Mouse (Mus musculus): ENCODE data around the gene AC170998.1. TPM values are rescaled to one million over a fixed set of nuclear protein-coding genes. Genes with fewer than 3 reads are reported as not detected.
"Not testable (repeated sequence)": the region's sequence is repeated elsewhere in the genome, so short reads cannot be mapped to it uniquely, and the experiment has no call there.

The AC170998.1 gene
- polyA plus RNA-seq, 1 experiment from 2014 or later, result 1.5 TPM

- ATAC-seq (ENCODE audit: low read depth), result 0 out of 2 replicates have a peak, but pooled peaks have one; percentile 54
- Histone ChIP-seq H3K4me1 (ENCODE audit: control insufficient read depth, low read depth, low read length) (peaks cover 27% of the 10 kb centered on the region), H3K9me3 (replicated peaks; ENCODE audit: control insufficient read depth, low read length) (no peaks in the 10 kb centered on the region), H3K9ac (ENCODE audit: low read depth, low read length) (no peak overlapping the region), H3K27me3 (ENCODE audit: control insufficient read depth, insufficient read depth, low read depth, low read length) (no peaks in the 10 kb centered on the region), H3K4me2 (ENCODE audit: low read depth, low read length) (no peak overlapping the region), H3K36me3 (ENCODE audit: control insufficient read depth, insufficient read depth) (peaks cover 18% of the 10 kb centered on the region), H3K27ac (ENCODE audit: low read length) (no peak overlapping the region), H3K4me3 (ENCODE audit: low read depth, low read length) (no peak overlapping the region)
- 77% methylated on average over 6 of the region's 6 CpGs for WGBS (ENCODE audit: insufficient replicate concordance)
Observed at GRCm38 (mm10) chr17:28711237-28711636, 14.6 kb upstream of the AC170998.1 start.

- 69% methylated on average over 6 of the region's 6 CpGs for WGBS (ENCODE audit: insufficient replicate concordance)
- Histone ChIP-seq H3K27me3 (ENCODE audit: control insufficient read depth, insufficient read depth, low read depth, low read length) (no peaks in the 10 kb centered on the region), H3K36me3 (ENCODE audit: control insufficient read depth, insufficient read depth) (peaks cover 22% of the 10 kb centered on the region), H3K27ac (ENCODE audit: low read length) (no peak overlapping the region), H3K9me3 (replicated peaks; ENCODE audit: control insufficient read depth, low read length) (no peaks in the 10 kb centered on the region), H3K4me2 (ENCODE audit: low read depth, low read length) (no peak overlapping the region), H3K9ac (ENCODE audit: low read depth, low read length) (no peak overlapping the region), H3K4me1 (ENCODE audit: control insufficient read depth, low read depth, low read length) (peaks cover 21% of the 10 kb centered on the region), H3K4me3 (ENCODE audit: low read depth, low read length) (no peak overlapping the region)
- no peak for ATAC-seq (ENCODE audit: low read depth)
Observed at GRCm38 (mm10) chr17:28712305-28712704, 13.6 kb upstream of the AC170998.1 start.

DNA sequence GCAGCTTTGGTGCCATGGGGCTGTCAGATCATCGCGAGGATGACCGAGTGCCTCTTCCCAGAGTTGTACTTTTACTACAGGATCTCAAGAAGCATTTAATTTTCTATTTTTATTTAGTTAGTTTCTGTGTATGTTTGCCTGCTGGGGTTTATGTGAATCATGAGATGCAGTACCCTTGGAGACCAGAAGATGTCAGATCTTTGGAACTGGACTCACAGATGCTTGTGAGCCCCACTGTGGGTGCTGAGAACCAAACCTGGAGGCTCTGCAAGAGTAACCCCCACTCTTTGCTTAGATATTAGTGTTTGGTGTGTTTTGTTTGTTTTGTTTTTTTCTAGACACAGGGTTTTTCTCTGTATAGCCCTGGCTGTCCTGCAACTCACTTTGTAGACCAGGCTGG, 11.9 kb upstream of the AC170998.1 start:
- no peaks in the 10 kb centered on the region for H3K9me3 ChIP-seq (replicated peaks; ENCODE audit: control insufficient read depth, low read length)
- peaks cover 16% of the 10 kb centered on the region for H3K4me1 ChIP-seq (ENCODE audit: control insufficient read depth, low read depth, low read length)
- no peak overlapping the region for H3K27ac ChIP-seq (ENCODE audit: low read length)
- H3K4me2 ChIP-seq (ENCODE audit: low read depth, low read length), result no peak overlapping the region
- H3K9ac ChIP-seq (ENCODE audit: low read depth, low read length), result no peak overlapping the region
- no peaks in the 10 kb centered on the region for H3K27me3 ChIP-seq (ENCODE audit: control insufficient read depth, insufficient read depth, low read depth, low read length)
- H3K36me3 ChIP-seq (ENCODE audit: control insufficient read depth, insufficient read depth), result peaks cover 30% of the 10 kb centered on the region
- 92% methylated on average over 3 of the region's 3 CpGs for WGBS (ENCODE audit: insufficient replicate concordance)
- no peak overlapping the region for H3K4me3 ChIP-seq (ENCODE audit: low read depth, low read length)
- no peak for ATAC-seq (ENCODE audit: low read depth)

DNA sequence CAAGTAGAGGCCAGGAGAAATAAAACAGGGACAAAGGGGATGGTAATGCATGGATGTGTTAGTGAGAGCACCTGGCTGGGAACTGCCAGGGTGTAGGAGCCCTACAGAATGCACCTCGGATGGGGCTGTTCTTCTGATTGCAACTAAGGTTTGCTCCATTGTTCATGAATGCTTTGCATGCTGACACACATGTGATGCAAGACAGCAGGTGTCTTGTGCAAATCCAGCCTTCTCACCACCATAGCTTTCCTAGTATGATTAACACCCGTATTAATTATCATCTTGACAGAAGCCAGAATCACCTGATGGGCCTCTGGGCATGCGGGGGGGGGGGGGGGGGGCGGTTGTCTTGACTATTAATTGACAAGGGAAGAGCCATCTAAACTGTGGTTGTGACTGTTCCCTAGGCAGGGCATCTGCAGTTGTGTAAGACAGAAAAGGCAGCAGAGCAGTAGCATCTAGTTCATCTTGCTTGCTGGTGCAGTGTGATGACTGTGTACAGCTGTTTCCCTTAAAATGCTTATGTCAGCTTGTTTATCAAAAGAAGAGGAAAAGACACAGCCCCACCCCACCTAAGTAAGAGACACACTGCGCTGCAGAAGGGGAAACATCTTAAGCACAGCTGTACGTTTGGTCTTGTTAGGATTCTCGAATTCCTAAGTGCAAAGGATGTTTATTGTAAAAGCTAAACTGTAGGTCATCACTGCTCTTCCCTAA, 9.9 kb upstream of the AC170998.1 start:
- no peak for ATAC-seq (ENCODE audit: low read depth)
- 63% methylated on average over 7 of the region's 7 CpGs for WGBS (ENCODE audit: insufficient replicate concordance)
- H3K36me3 ChIP-seq (ENCODE audit: control insufficient read depth, insufficient read depth), result peaks cover 33% of the 10 kb centered on the region

DNA sequence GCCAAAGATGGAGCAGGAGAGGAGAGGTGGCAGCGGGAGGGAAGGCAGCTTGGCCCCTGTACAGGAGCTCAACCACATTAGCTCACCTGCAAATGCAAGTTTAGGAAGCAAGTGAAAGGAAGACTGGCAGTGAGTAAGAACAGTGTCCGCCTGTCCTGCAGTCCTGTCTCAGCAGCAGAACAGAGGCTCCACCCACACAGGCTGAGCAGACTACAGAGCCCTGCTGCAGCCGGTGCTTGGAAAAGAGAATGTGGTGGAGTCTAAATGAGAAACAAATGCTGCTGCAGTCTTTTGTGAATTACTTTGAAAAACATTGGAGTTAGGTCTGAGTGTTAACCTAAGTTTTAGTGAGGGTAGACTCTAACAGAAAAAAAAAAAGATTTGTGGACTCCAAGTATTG, 8.3 kb upstream of the AC170998.1 start:
- Histone ChIP-seq H3K9ac (ENCODE audit: low read depth, low read length) (no peak overlapping the region), H3K36me3 (ENCODE audit: control insufficient read depth, insufficient read depth) (peaks cover 33% of the 10 kb centered on the region), H3K4me2 (ENCODE audit: low read depth, low read length) (no peak overlapping the region), H3K4me1 (ENCODE audit: control insufficient read depth, low read depth, low read length) (no peaks in the 10 kb centered on the region; the same call in 1 of the 2 replicates), H3K4me3 (ENCODE audit: low read depth, low read length) (no peak overlapping the region), H3K27ac (ENCODE audit: low read length) (no peak overlapping the region), H3K9me3 (replicated peaks; ENCODE audit: control insufficient read depth, low read length) (no peaks in the 10 kb centered on the region), H3K27me3 (ENCODE audit: control insufficient read depth, insufficient read depth, low read depth, low read length) (no peaks in the 10 kb centered on the region)
- no peak for ATAC-seq (ENCODE audit: low read depth)
- WGBS (ENCODE audit: insufficient replicate concordance), result 71% methylated on average over 3 of the region's 3 CpGs

More for the DNA sequence above, 9.9 kb upstream of the AC170998.1 start:
- no peak overlapping the region for H3K9ac ChIP-seq (ENCODE audit: low read depth, low read length)
- H3K4me3 ChIP-seq (ENCODE audit: low read depth, low read length), result no peak overlapping the region
- H3K4me2 ChIP-seq (ENCODE audit: low read depth, low read length), result no peak overlapping the region
- H3K4me1 ChIP-seq (ENCODE audit: control insufficient read depth, low read depth, low read length), result peaks cover 4% of the 10 kb centered on the region
- no peaks in the 10 kb centered on the region for H3K27me3 ChIP-seq (ENCODE audit: control insufficient read depth, insufficient read depth, low read depth, low read length)
- H3K9me3 ChIP-seq (replicated peaks; ENCODE audit: control insufficient read depth, low read length), result no peaks in the 10 kb centered on the region
- no peak overlapping the region for H3K27ac ChIP-seq (ENCODE audit: low read length)

DNA sequence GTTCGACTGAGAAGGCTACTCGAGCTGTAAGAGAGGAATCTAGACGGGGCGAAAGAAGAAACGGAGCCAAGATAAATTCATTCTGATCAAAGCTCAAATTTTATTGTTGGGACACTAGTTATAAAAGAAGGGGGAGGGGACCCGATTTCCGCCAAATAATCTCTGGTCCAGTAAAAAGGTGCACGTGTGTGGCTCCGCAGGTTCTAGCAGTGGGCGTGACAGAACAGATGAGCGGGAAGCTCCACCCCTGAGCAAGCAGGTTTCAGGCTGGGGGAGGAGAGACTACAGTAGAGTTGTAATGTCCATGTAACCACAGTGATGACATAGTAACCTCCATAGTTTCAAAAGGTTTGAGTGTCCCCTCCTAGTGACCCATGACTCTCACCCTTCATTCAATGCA, 1.6 kb downstream of the AC170998.1 start:
- not testable (repeated sequence) for ATAC-seq (ENCODE audit: low read depth); H3K27ac ChIP-seq (ENCODE audit: low read length); H3K27me3 ChIP-seq (ENCODE audit: control insufficient read depth, insufficient read depth, low read depth, low read length); H3K9me3 ChIP-seq (replicated peaks; ENCODE audit: control insufficient read depth, low read length); H3K4me3 ChIP-seq (ENCODE audit: low read depth, low read length); H3K9ac ChIP-seq (ENCODE audit: low read depth, low read length); H3K4me2 ChIP-seq (ENCODE audit: low read depth, low read length); H3K4me1 ChIP-seq (ENCODE audit: control insufficient read depth, low read depth, low read length)
- WGBS (ENCODE audit: insufficient replicate concordance), result 89% methylated on average over 11 of the region's 11 CpGs
- H3K36me3 ChIP-seq (ENCODE audit: control insufficient read depth, insufficient read depth), result peaks cover 54% of the 10 kb centered on the region

DNA sequence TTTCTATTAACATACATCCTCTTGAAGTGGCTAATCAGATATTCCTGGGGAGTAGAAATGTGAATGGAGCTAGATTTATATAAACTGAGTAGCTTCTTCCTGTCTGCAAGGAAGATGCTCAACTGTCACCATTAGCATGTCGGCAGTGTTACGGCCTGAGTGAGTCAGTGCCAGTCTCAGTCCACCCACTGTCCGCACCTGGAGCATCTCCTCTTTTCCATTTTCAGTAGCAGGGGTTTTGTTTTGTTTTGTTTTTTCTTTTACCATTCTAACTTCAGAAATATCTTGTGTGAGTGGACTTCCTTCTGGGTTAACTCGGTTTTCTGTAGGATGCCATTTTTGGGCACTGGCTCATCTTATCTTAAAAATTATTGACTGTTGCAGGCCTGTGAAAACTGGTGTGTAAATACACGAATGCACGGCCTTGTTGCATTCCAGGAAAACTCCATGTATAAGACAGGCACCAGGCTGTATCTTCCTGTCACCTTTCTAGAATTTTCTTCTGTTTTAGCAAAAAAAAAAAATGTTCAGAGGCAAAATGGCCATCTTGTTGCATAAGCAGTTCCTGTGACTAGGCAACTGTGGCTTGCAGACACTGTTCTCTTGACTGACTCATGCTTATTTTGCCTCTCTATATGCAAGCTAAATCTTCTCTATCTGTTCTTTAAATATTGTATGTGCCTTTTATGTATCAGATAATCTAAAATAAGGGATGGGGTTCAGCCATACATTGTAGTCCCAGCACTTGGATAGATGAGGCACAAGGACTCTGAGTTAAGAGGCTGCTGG, 9.6 kb downstream of the AC170998.1 start:
- Histone ChIP-seq H3K4me3 (ENCODE audit: low read depth, low read length) (no peak overlapping the region), H3K4me2 (ENCODE audit: low read depth, low read length) (no peak overlapping the region), H3K4me1 (ENCODE audit: control insufficient read depth, low read depth, low read length) (no peaks in the 10 kb centered on the region), H3K36me3 (ENCODE audit: control insufficient read depth, insufficient read depth) (peaks cover 26% of the 10 kb centered on the region), H3K9me3 (replicated peaks; ENCODE audit: control insufficient read depth, low read length) (no peaks in the 10 kb centered on the region), H3K27ac (ENCODE audit: low read length) (peak overlapping the region; percentile 22; the same call in 1 of the 2 replicates), H3K27me3 (ENCODE audit: control insufficient read depth, insufficient read depth, low read depth, low read length) (no peaks in the 10 kb centered on the region), H3K9ac (ENCODE audit: low read depth, low read length) (no peak overlapping the region)
- no peak for ATAC-seq (ENCODE audit: low read depth)
- 53% methylated on average over 6 of the region's 6 CpGs for WGBS (ENCODE audit: insufficient replicate concordance)

DNA sequence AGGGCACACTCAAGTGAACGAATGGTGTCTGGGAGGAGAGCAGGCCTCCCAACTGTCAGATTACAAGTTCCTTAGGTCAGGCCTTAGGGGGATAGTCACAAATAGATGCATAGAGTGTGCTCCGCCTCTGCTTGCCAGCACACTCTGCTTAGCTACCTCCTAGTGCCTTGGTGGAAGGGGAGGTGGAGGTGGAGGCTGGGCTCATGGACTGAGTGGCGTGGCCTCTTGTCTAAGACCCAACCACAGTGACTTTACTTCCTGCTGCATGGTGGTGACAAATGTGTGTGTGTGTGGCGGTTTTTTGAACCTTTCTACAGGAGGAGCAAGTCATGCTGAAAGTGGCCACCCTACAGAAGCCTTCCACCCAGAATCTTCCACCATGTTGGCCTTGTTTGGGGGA, 10.6 kb downstream of the AC170998.1 start:
- WGBS (ENCODE audit: insufficient replicate concordance), result 47% methylated on average over 4 of the region's 4 CpGs
- Histone ChIP-seq H3K4me2 (ENCODE audit: low read depth, low read length) (no peak overlapping the region), H3K4me3 (ENCODE audit: low read depth, low read length) (no peak overlapping the region), H3K4me1 (ENCODE audit: control insufficient read depth, low read depth, low read length) (no peaks in the 10 kb centered on the region), H3K36me3 (ENCODE audit: control insufficient read depth, insufficient read depth) (peaks cover 23% of the 10 kb centered on the region), H3K9me3 (replicated peaks; ENCODE audit: control insufficient read depth, low read length) (no peaks in the 10 kb centered on the region), H3K27ac (ENCODE audit: low read length) (peak overlapping the region; percentile 22; the same call in 1 of the 2 replicates), H3K9ac (ENCODE audit: low read depth, low read length) (no peak overlapping the region), H3K27me3 (ENCODE audit: control insufficient read depth, insufficient read depth, low read depth, low read length) (no peaks in the 10 kb centered on the region)
- 0 out of 2 replicates have a peak, but pooled peaks have one; percentile 9 for ATAC-seq (ENCODE audit: low read depth)

- Histone ChIP-seq H3K36me3 (ENCODE audit: control insufficient read depth, insufficient read depth) (peaks cover 25% of the 10 kb centered on the region), H3K4me1 (ENCODE audit: control insufficient read depth, low read depth, low read length) (no peaks in the 10 kb centered on the region), H3K9ac (ENCODE audit: low read depth, low read length) (no peak overlapping the region), H3K27ac (ENCODE audit: low read length) (no peak overlapping the region), H3K4me3 (ENCODE audit: low read depth, low read length) (no peak overlapping the region), H3K4me2 (ENCODE audit: low read depth, low read length) (no peak overlapping the region), H3K27me3 (ENCODE audit: control insufficient read depth, insufficient read depth, low read depth, low read length) (no peaks in the 10 kb centered on the region), H3K9me3 (replicated peaks; ENCODE audit: control insufficient read depth, low read length) (no peaks in the 10 kb centered on the region)
- no peak for ATAC-seq (ENCODE audit: low read depth)
- WGBS (ENCODE audit: insufficient replicate concordance), result 59% methylated on average over 4 of the region's 4 CpGs
Observed at GRCm38 (mm10) chr17:28737973-28738372, 12.1 kb downstream of the AC170998.1 start.
